Mouse (Mus musculus) kidney, postnatal 36 days (tissue): ENCODE measurements around the gene Mfsd6.
"Not testable (repeated sequence)": the region's sequence is repeated elsewhere in the genome, so short reads cannot be mapped to it uniquely, and the experiment has no call there.

Experiments
- DNase-seq, 2 experiments: peaks; one replicate each; pipeline ENCODE4 v3.0.0; 2021 to 2022; ENCODE audit warnings: mixed read lengths in 2 of 2

Mfsd6 gene

GRCm38 (mm10) chr1:52707030-52707429, 20.2 kb downstream of the Mfsd6 start:
- no peak for DNase-seq

- no peak for DNase-seq
Measured at GRCm38 (mm10) chr1:52702738-52703491, 24.3 kb downstream of the Mfsd6 start.

- no peak for DNase-seq
Measured at GRCm38 (mm10) chr1:52701941-52702340, 25.3 kb downstream of the Mfsd6 start.

GRCm38 (mm10) chr1:52694456-52694855, 32.8 kb downstream of the Mfsd6 start:
- not testable (repeated sequence) for DNase-seq

GRCm38 (mm10) chr1:52687636-52688035, 39.6 kb downstream of the Mfsd6 start:
- DNase-seq = no peak

- DNase-seq = no peak
Measured at GRCm38 (mm10) chr1:52683550-52683949, 43.7 kb downstream of the Mfsd6 start.

- peak; percentile 45 to 70 for DNase-seq
Measured at GRCm38 (mm10) chr1:52676621-52677020, 50.6 kb downstream of the Mfsd6 start.

- peak; percentile 29 to 35 for DNase-seq
Measured at GRCm38 (mm10) chr1:52675561-52676551, 51.4 kb downstream of the Mfsd6 start.

GRCm38 (mm10) chr1:52669931-52670330, 57.3 kb downstream of the Mfsd6 start:
- DNase-seq = no peak

GRCm38 (mm10) chr1:52668743-52669323, 58.4 kb downstream of the Mfsd6 start:
- no peak for DNase-seq

GRCm38 (mm10) chr1:52663228-52663627, 64.0 kb downstream of the Mfsd6 start:
- DNase-seq = no peak

GRCm38 (mm10) chr1:52660765-52661164, 66.5 kb downstream of the Mfsd6 start:
- no peak for DNase-seq

GRCm38 (mm10) chr1:52660278-52660677, 67.0 kb downstream of the Mfsd6 start:
- DNase-seq = no peak

GRCm38 (mm10) chr1:52658160-52658559, 69.1 kb downstream of the Mfsd6 start:
- no peak for DNase-seq

- no peak for DNase-seq
Measured at GRCm38 (mm10) chr1:52655153-52655552, 72.1 kb downstream of the Mfsd6 start.

- DNase-seq = no peak
Measured at GRCm38 (mm10) chr1:52653366-52653765, 73.9 kb downstream of the Mfsd6 start.

GRCm38 (mm10) chr1:52652601-52653253, 74.5 kb downstream of the Mfsd6 start:
- peak in 1 of 2 experiments; percentile 32 for DNase-seq

- DNase-seq = no peak
Measured at GRCm38 (mm10) chr1:52650066-52650465, 77.2 kb downstream of the Mfsd6 start.

GRCm38 (mm10) chr1:52648153-52649027, 78.9 kb downstream of the Mfsd6 start:
- DNase-seq = peak; percentile 72 to 86

- DNase-seq = no peak
Measured at GRCm38 (mm10) chr1:52640736-52641135, 86.5 kb downstream of the Mfsd6 start.

- DNase-seq = no peak
Measured at GRCm38 (mm10) chr1:52640266-52640665, 87.0 kb downstream of the Mfsd6 start.

GRCm38 (mm10) chr1:52639090-52639489, 88.2 kb downstream of the Mfsd6 start:
- DNase-seq = no peak
